Mouse (Mus musculus) CH12.LX (cell line): ENCODE measurements around the gene Cfap58.

Source experiments
- BHLHE40 ChIP-seq: IDR thresholded peaks from 2 replicates; pipeline ENCODE4 v1.6.1; 2011; ENCODE audit warnings: mild to moderate bottlenecking, low read depth, low read length, improper control_type of control experiment
- CHD2 ChIP-seq: IDR thresholded peaks from 2 replicates; pipeline ENCODE4 v1.6.1; 2011; ENCODE audit warnings: low read length, improper control_type of control experiment
- CTCF ChIP-seq, 2 experiments: IDR thresholded peaks in 1 of 2; conservative IDR thresholded peaks in 1 of 2; 2 replicates each; pipeline ENCODE4 v1.5.1; 2011 to 2012; ENCODE audit warnings: low read depth in 2 of 2, low read length in 2 of 2, improper control_type of control experiment in 1 of 2, inconsistent platforms in 1 of 2, mild to moderate bottlenecking in 1 of 2, moderate library complexity in 1 of 2
- E2F4 ChIP-seq: IDR thresholded peaks from 2 replicates; pipeline ENCODE4 v1.6.1; 2011; ENCODE audit warnings: low read depth, low read length, improper control_type of control experiment; ENCODE audit not compliant: insufficient replicate concordance
- EP300 ChIP-seq: IDR thresholded peaks from 2 replicates; pipeline ENCODE4 v1.6.1; 2011; ENCODE audit warnings: low read length, improper control_type of control experiment
- GABPA ChIP-seq: IDR thresholded peaks from 2 replicates; pipeline ENCODE4 v1.6.1; 2012; ENCODE audit warnings: low read depth, low read length, improper control_type of control experiment, inconsistent platforms; ENCODE audit not compliant: insufficient replicate concordance
- JUND ChIP-seq: conservative IDR thresholded peaks from 2 replicates; pipeline ENCODE4 v1.6.1; 2011; ENCODE audit warnings: low read depth, low read length, improper control_type of control experiment
- MAX ChIP-seq: IDR thresholded peaks from 2 replicates; pipeline ENCODE4 v1.6.1; 2011; ENCODE audit warnings: low read length, improper control_type of control experiment
- NRF1 ChIP-seq: IDR thresholded peaks from 2 replicates; pipeline ENCODE4 v1.6.1; 2014; ENCODE audit warnings: low read depth, mild to moderate bottlenecking, inconsistent platforms, low read length, improper control_type of control experiment, moderate library complexity
- POLR2A ChIP-seq: IDR thresholded peaks from 2 replicates; pipeline ENCODE4 v1.6.1; 2011; ENCODE audit warnings: low read depth, mild to moderate bottlenecking, improper control_type of control experiment, low read length
- RCOR1 ChIP-seq: conservative IDR thresholded peaks from 2 replicates; pipeline ENCODE4 v1.6.1; 2012; ENCODE audit warnings: low read depth, mild to moderate bottlenecking, inconsistent platforms, low read length, improper control_type of control experiment
- SIN3A ChIP-seq: IDR thresholded peaks from 2 replicates; pipeline ENCODE4 v1.6.1; 2012; ENCODE audit warnings: low read length, improper control_type of control experiment, inconsistent platforms
- TBP ChIP-seq: conservative IDR thresholded peaks from 2 replicates; pipeline ENCODE4 v1.6.1; 2011; ENCODE audit warnings: low read depth, low read length, improper control_type of control experiment
- UBTF ChIP-seq: IDR thresholded peaks from 2 replicates; pipeline ENCODE4 v1.6.1; 2012; ENCODE audit warnings: low read depth, mild to moderate bottlenecking, inconsistent platforms, low read length, improper control_type of control experiment, moderate library complexity

- TF ChIP-seq CTCF (conservative IDR thresholded peaks at IDR 0.05 in 1 of 2, IDR thresholded peaks at IDR 0.05 in 1 of 2; ENCODE audit: low read depth in 2 of 2, low read length in 2 of 2) (no peak), E2F4 (no peak), POLR2A (no peak), CHD2 (no peak), UBTF (no peak), EP300 (no peak), NRF1 (no peak), SIN3A (no peak), BHLHE40 (no peak), RCOR1 (no peak), TBP (no peak), GABPA (no peak), JUND (no peak), MAX (no peak)
Measured at GRCm38 (mm10) chr19:48020103-48020502, 82.6 kb downstream of the Cfap58 start.
